Mouse (Mus musculus) gastrocnemius, postnatal 14 days (tissue): ENCODE data around the gene Mettl22. TPM values are rescaled to one million over a fixed set of nuclear protein-coding genes. Genes with fewer than 3 reads are reported as not detected.

Experiments
- DNase-seq: peaks from one replicate; pipeline ENCODE4 v3.0.0; 2021; ENCODE audit warnings: mixed read lengths
- intact Hi-C: fragments of 180-260 bp; cut with DNase I; formaldehyde crosslinking; loops from one replicate; pipeline ENCODE4 v1.15.1; 2025; ENCODE audit warnings: low total_unique reads
- long read RNA-seq, 2 experiments: library from polyadenylated mRNA; stranded (forward); transcript quantifications; one replicate each; pipeline ENCODE4 v2.0.0; 2021
- total RNA-seq, 2 experiments: library from RNA; stranded (reverse); gene quantifications; 2 replicates each; pipeline ENCODE4 v1.2.3; 2021

Mettl22 gene
- total RNA-seq: 10 to 100 TPM; 61.1 to 67.3 TPM
- long read RNA-seq, experiment 1, transcript Mettl22-201 (11 exons, 1,825 nt): major isoform, 89 of 96 reads
- long read RNA-seq, experiment 1, partial matches to known transcripts: 2 of 96 reads
- long read RNA-seq, experiment 1, other reads (novel, unspliced or antisense): 5 of 96 reads
- long read RNA-seq, experiment 2, transcript Mettl22-201 (11 exons, 1,825 nt): major isoform, 80 of 89 reads
- long read RNA-seq, experiment 2, partial matches to known transcripts: 7 of 89 reads
- long read RNA-seq, experiment 2, other reads (novel, unspliced or antisense): 2 of 89 reads

- intact Hi-C loops: no loop called here
- DNase-seq: peak; percentile 88
Observed at GRCm38 (mm10) chr16:8470603-8471481, at the start of gene Mettl22. TSS of gene Mettl22 (plus strand) at chr16:8470788.

- intact Hi-C loops: no loop called here
- no peak for DNase-seq
Observed at GRCm38 (mm10) chr16:8420842-8421241, 49.7 kb upstream of the Mettl22 start.

GRCm38 (mm10) chr16:8423626-8424114 lies 46.9 kb upstream of the Mettl22 start:
- intact Hi-C loops: no loop called here
- no peak for DNase-seq

- intact Hi-C loops: no loop called here
- no peak for DNase-seq
Observed at GRCm38 (mm10) chr16:8424161-8424970, 46.2 kb upstream of the Mettl22 start.

GRCm38 (mm10) chr16:8424971-8425330 lies 45.6 kb upstream of the Mettl22 start, which contains the start of gene Tmem114:
TSS of gene Tmem114 (minus strand) at chr16:8425136.
- peak; percentile 37 for DNase-seq
- intact Hi-C loops: no loop called here

- intact Hi-C loops: no loop called here
- no peak for DNase-seq
Observed at GRCm38 (mm10) chr16:8425736-8426135, 44.9 kb upstream of the Mettl22 start.

GRCm38 (mm10) chr16:8429531-8429930 lies 41.1 kb upstream of the Mettl22 start:
- DNase-seq: no peak
- intact Hi-C loops: no loop called here

GRCm38 (mm10) chr16:8432616-8433015 lies 38.0 kb upstream of the Mettl22 start:
- no peak for DNase-seq

GRCm38 (mm10) chr16:8444911-8445310 lies 25.7 kb upstream of the Mettl22 start:
- no peak for DNase-seq
- intact Hi-C loops: no loop called here

More at GRCm38 (mm10) chr16:8432616-8433015, 38.0 kb upstream of the Mettl22 start:
- intact Hi-C loops: no loop called here

- intact Hi-C loops: no loop called here
- DNase-seq: no peak
Observed at GRCm38 (mm10) chr16:8446256-8446655, 24.3 kb upstream of the Mettl22 start.

GRCm38 (mm10) chr16:8453301-8453700 lies 17.3 kb upstream of the Mettl22 start:
- intact Hi-C loops: no loop called here
- DNase-seq: no peak

- intact Hi-C loops: no loop called here
- no peak for DNase-seq
Observed at GRCm38 (mm10) chr16:8455221-8455620, 15.4 kb upstream of the Mettl22 start.

- no peak for DNase-seq
- intact Hi-C loops: no loop called here
Observed at GRCm38 (mm10) chr16:8458391-8458790, 12.2 kb upstream of the Mettl22 start.

- intact Hi-C loops: no loop called here
- DNase-seq: peak; percentile 39
Observed at GRCm38 (mm10) chr16:8459098-8459497, 11.5 kb upstream of the Mettl22 start.

- DNase-seq: no peak
- intact Hi-C loops: no loop called here
Observed at GRCm38 (mm10) chr16:8470132-8470531, 456 bp upstream of the Mettl22 start.

- intact Hi-C loops: loop anchor here (5.0 kb wide), 1 partner anchor 75 kb away; no protein-coding TSS in a partner anchor
Observed at GRCm38 (mm10) chr16:8487396-8488005, 16.9 kb downstream of the Mettl22 start.

GRCm38 (mm10) chr16:8489340-8489739 lies 18.8 kb downstream of the Mettl22 start:
- no peak for DNase-seq
- intact Hi-C loops: loop anchor here (5.0 kb wide), 1 partner anchor 77 kb away; no protein-coding TSS in a partner anchor

More at GRCm38 (mm10) chr16:8487396-8488005, 16.9 kb downstream of the Mettl22 start:
- no peak for DNase-seq

GRCm38 (mm10) chr16:8491743-8492490 lies 21.3 kb downstream of the Mettl22 start:
- intact Hi-C loops: loop anchor here (2.0 to 10.0 kb wide), 2 partner anchors 153 to 189 kb away; partner anchors contain the start of gene Gm5767
- DNase-seq: no peak
